Mouse (Mus musculus) brown adipose tissue, adult 24 weeks (tissue): ENCODE measurements around the gene Med13l. TPM values are rescaled to one million over a fixed set of nuclear protein-coding genes. Genes with fewer than 3 reads are reported as not detected.
"Not testable (repeated sequence)": the region's sequence is repeated elsewhere in the genome, so short reads cannot be mapped to it uniquely, and the experiment has no call there.

Experiments used
- H3K27ac ChIP-seq: fragments of 200-500 bp; replicated peaks from 2 replicates; pipeline ENCODE4 v1.5.1; 2012; ENCODE audit warnings: low read depth, mild to moderate bottlenecking, low read length
- H3K4me1 ChIP-seq: fragments of 200-500 bp; 2 replicates; pipeline ENCODE4 v1.6.1; 2012; ENCODE audit warnings: low read length, mixed read lengths; ENCODE audit not compliant: control insufficient read depth, insufficient read depth, insufficient read length
- H3K4me3 ChIP-seq: fragments of 200-500 bp; 2 replicates; pipeline ENCODE4 v1.5.1; 2012; ENCODE audit warnings: low read depth, mild to moderate bottlenecking, low read length, moderate library complexity; ENCODE audit not compliant: insufficient read depth
- polyA plus RNA-seq: library from polyadenylated mRNA; stranded (reverse); fragments of >200 nt; gene quantifications from 2 replicates; pipeline ENCODE4 v1.2.4, GENCODE M21; 2012; ENCODE audit not compliant: missing spikeins, insufficient read depth, insufficient read length

Gene Med13l
- polyA plus RNA-seq, 1 experiment, result 11.4 TPM

- Histone ChIP-seq H3K27ac (no peak overlapping the region), H3K4me1 (peaks cover 37% of the 10 kb centered on the region), H3K4me3 (no peak overlapping the region)
Measured at GRCm38 (mm10) chr5:118644511-118644910, 84.0 kb downstream of the Med13l start.

GRCm38 (mm10) chr5:118645196-118645805 is 84.8 kb downstream of the Med13l start:
- H3K4me1 ChIP-seq, result peaks cover 41% of the 10 kb centered on the region
- H3K27ac ChIP-seq, result no peak overlapping the region
- no peak overlapping the region for H3K4me3 ChIP-seq

- Histone ChIP-seq H3K27ac (no peak overlapping the region), H3K4me1 (peaks cover 39% of the 10 kb centered on the region), H3K4me3 (no peak overlapping the region)
Measured at GRCm38 (mm10) chr5:118646897-118647296, 86.4 kb downstream of the Med13l start.

- Histone ChIP-seq H3K4me3 (no peak overlapping the region), H3K4me1 (peaks cover 37% of the 10 kb centered on the region), H3K27ac (no peak overlapping the region)
Measured at GRCm38 (mm10) chr5:118647384-118647783, 86.9 kb downstream of the Med13l start.

GRCm38 (mm10) chr5:118649215-118650006 is 88.9 kb downstream of the Med13l start:
- Histone ChIP-seq H3K4me3 (no peak overlapping the region), H3K27ac (no peak overlapping the region), H3K4me1 (peaks cover 38% of the 10 kb centered on the region)

GRCm38 (mm10) chr5:118650007-118650548 is 89.6 kb downstream of the Med13l start:
- H3K4me3 ChIP-seq, result no peak overlapping the region
- H3K4me1 ChIP-seq, result peaks cover 36% of the 10 kb centered on the region
- no peak overlapping the region for H3K27ac ChIP-seq

GRCm38 (mm10) chr5:118650746-118651145 is 90.3 kb downstream of the Med13l start:
- Histone ChIP-seq H3K4me3 (no peak overlapping the region), H3K27ac (no peak overlapping the region)

GRCm38 (mm10) chr5:118652611-118653010 is 92.1 kb downstream of the Med13l start:
- Histone ChIP-seq H3K4me1 (peaks cover 31% of the 10 kb centered on the region), H3K27ac (no peak overlapping the region), H3K4me3 (no peak overlapping the region)

More at GRCm38 (mm10) chr5:118650746-118651145, 90.3 kb downstream of the Med13l start:
- H3K4me1 ChIP-seq, result peaks cover 36% of the 10 kb centered on the region

- not testable (repeated sequence) for H3K4me3 ChIP-seq, H3K27ac ChIP-seq
- peaks cover 29% of the 10 kb centered on the region for H3K4me1 ChIP-seq
Measured at GRCm38 (mm10) chr5:118653119-118653518, 92.6 kb downstream of the Med13l start.

GRCm38 (mm10) chr5:118654599-118654998 is 94.1 kb downstream of the Med13l start:
- Histone ChIP-seq H3K4me1 (peaks cover 31% of the 10 kb centered on the region), H3K27ac (no peak overlapping the region), H3K4me3 (no peak overlapping the region)

GRCm38 (mm10) chr5:118655025-118655424 is 94.5 kb downstream of the Med13l start:
- Histone ChIP-seq H3K4me1 (peaks cover 28% of the 10 kb centered on the region), H3K4me3 (no peak overlapping the region), H3K27ac (no peak overlapping the region)

GRCm38 (mm10) chr5:118655428-118655827 is 94.9 kb downstream of the Med13l start:
- no peak overlapping the region for H3K4me3 ChIP-seq
- H3K4me1 ChIP-seq, result peaks cover 32% of the 10 kb centered on the region
- no peak overlapping the region for H3K27ac ChIP-seq

- Histone ChIP-seq H3K4me3 (no peak overlapping the region), H3K27ac (0 out of 2 replicates have a peak overlapping the region, but pooled peaks have one; percentile 39), H3K4me1 (peaks cover 28% of the 10 kb centered on the region)
Measured at GRCm38 (mm10) chr5:118655966-118656365, 95.5 kb downstream of the Med13l start.

GRCm38 (mm10) chr5:118658256-118658837 is 97.9 kb downstream of the Med13l start:
- no peak overlapping the region for H3K4me3 ChIP-seq
- peaks cover 23% of the 10 kb centered on the region for H3K4me1 ChIP-seq
- H3K27ac ChIP-seq, result no peak overlapping the region

- Histone ChIP-seq H3K4me1 (peaks cover 23% of the 10 kb centered on the region), H3K4me3 (no peak overlapping the region), H3K27ac (no peak overlapping the region)
Measured at GRCm38 (mm10) chr5:118659713-118660112, 99.2 kb downstream of the Med13l start.
